Mouse (Mus musculus) kidney, postnatal 0 days (tissue): ENCODE data around the gene Fbln7. TPM values are rescaled to one million over a fixed set of nuclear protein-coding genes. Genes with fewer than 3 reads are reported as not detected.
A peak's percentile ranks its signal among the peaks of the same experiment; 100 is the strongest.

ENCODE experiments used
- ATAC-seq: fragments of 200-750 bp; cut with Nextera tagmentation; replicated peaks from 2 replicates; pipeline ENCODE4 v1.8.0; 2017; ENCODE audit warnings: low read depth, moderate number of reproducible peaks, moderate TSS enrichment, moderate library complexity; ENCODE audit not compliant: low FRiP score
- DNase-seq: peaks from one replicate; pipeline ENCODE4 v3.0.0-alpha.2; 2016; ENCODE audit warnings: low spot score
- H3K27ac ChIP-seq: fragments of 300-500 bp; sonication (generic); 2 replicates; pipeline ENCODE4 v1.5.1; 2014; ENCODE audit warnings: mild to moderate bottlenecking
- H3K27me3 ChIP-seq: fragments of 300-500 bp; sonication (generic); 2 replicates; pipeline ENCODE4 v1.6.1; 2014; ENCODE audit warnings: low read length, mixed read lengths; ENCODE audit not compliant: insufficient read depth
- H3K36me3 ChIP-seq: fragments of 300-500 bp; sonication (generic); 2 replicates; pipeline ENCODE4 v1.6.1; 2014; ENCODE audit warnings: low read length, mixed read lengths; ENCODE audit not compliant: insufficient read depth
- H3K4me1 ChIP-seq: fragments of 300-500 bp; sonication (generic); replicated peaks from 2 replicates; pipeline ENCODE4 v1.6.1; 2014; ENCODE audit warnings: antibody characterized with exemption, low read length, mixed read lengths; ENCODE audit not compliant: insufficient read depth
- H3K4me2 ChIP-seq: fragments of 300-500 bp; sonication (generic); 2 replicates; pipeline ENCODE4 v1.6.1; 2014; ENCODE audit warnings: mild to moderate bottlenecking, low read length, moderate library complexity, mixed read lengths
- H3K4me3 ChIP-seq: fragments of 300-500 bp; sonication (generic); replicated peaks from 2 replicates; pipeline ENCODE4 v1.5.1; 2014; ENCODE audit warnings: low read depth, low read length
- H3K9ac ChIP-seq: fragments of 300-500 bp; sonication (generic); 2 replicates; pipeline ENCODE4 v1.6.1; 2014; ENCODE audit warnings: low read depth, low read length
- H3K9me3 ChIP-seq: fragments of 300-500 bp; sonication (generic); replicated peaks from 2 replicates; pipeline ENCODE4 v1.6.1; 2016; ENCODE audit warnings: low read length, inconsistent platforms, mixed read lengths
- CTCF ChIP-seq: IDR thresholded peaks from 2 replicates; pipeline ENCODE4 v1.5.1; 2016; ENCODE audit warnings: antibody characterized with exemption, low read depth, mild to moderate bottlenecking, moderate library complexity
- WGBS: fragments of 180-500 bp; shearing (Covaris S2); extraction: QIAGEN DNeasy Blood & Tissue Kit; methylation state at CpG from one replicate; pipeline ENCODE4 v1.1.7; 2014; 5-methylcytosine and 5-hydroxymethylcytosine counted together
- polyA plus RNA-seq: library from polyadenylated mRNA; unstranded; fragments of >200 nt; fragmentation: Nextera tagmentation; extraction: Ambion mirVana; gene quantifications from 2 replicates; pipeline ENCODE4 v1.2.1, GENCODE M21; 2015

Gene Fbln7
- polyA plus RNA-seq, 1 experiment from 2014 or later: 8.0 TPM

DNA sequence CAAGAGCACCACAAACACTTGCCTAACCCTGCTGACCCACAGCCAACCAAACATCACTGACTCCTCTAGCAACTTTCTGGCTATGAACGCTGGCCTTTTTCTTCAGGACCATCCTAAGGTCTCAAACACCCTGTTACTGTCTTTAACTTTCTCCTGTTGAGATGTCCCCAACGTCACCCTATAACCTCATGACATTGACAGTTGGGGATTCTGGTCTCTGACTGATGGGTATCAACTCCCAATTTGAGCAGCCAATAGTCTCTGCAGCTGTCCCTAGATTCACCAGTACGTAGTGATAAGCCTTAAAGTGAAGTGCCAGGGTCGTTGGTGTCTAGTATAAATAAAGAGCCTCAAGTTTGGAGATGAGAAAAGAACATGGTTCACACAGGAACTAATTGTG is 52.2 kb downstream of the Fbln7 start:
- Histone ChIP-seq H3K27ac (no peak overlapping the region), H3K4me2 (no peak overlapping the region), H3K9me3 (no peaks in the 10 kb centered on the region), H3K4me1 (no peaks in the 10 kb centered on the region), H3K27me3 (no peaks in the 10 kb centered on the region), H3K36me3 (no peaks in the 10 kb centered on the region), H3K9ac (no peak overlapping the region), H3K4me3 (no peak overlapping the region)
- ATAC-seq (no peak), DNase-seq (no peak)
- WGBS: 79% methylated on average over 4 of the region's 4 CpGs
- TF ChIP-seq CTCF: no peak

DNA sequence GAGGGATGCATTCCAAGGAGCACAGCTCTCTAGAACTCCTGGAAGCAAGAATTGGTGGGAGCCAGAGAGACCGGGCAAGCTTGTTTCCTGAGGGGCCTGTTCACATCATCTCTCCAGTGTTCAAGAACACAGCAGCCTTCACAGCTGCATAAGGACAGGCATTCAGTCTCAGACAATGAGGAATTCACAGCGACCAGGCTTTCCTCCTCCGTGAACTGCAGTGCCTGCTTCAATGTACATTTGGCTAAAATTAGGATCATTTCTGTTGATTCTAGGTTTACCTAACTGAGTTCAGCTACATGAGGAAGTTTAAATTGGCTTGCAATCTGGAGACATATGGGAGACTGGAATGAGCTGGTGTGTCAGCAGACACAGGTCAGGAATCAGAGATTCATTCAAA is 53.7 kb downstream of the Fbln7 start:
- no peak overlapping the region for H3K27ac ChIP-seq
- 69% methylated on average over 3 of the region's 3 CpGs for WGBS
- ATAC-seq (no peak), DNase-seq (no peak)
- no peaks in the 10 kb centered on the region for H3K9me3 ChIP-seq
- no peaks in the 10 kb centered on the region for H3K27me3 ChIP-seq
- H3K4me3 ChIP-seq: no peak overlapping the region
- H3K4me2 ChIP-seq: no peak overlapping the region
- no peak overlapping the region for H3K9ac ChIP-seq
- TF ChIP-seq CTCF: no peak
- H3K4me1 ChIP-seq: no peaks in the 10 kb centered on the region
- H3K36me3 ChIP-seq: no peaks in the 10 kb centered on the region

- Histone ChIP-seq H3K9me3 (no peaks in the 10 kb centered on the region), H3K9ac (no peak overlapping the region), H3K4me1 (no peaks in the 10 kb centered on the region), H3K36me3 (peaks cover 4% of the 10 kb centered on the region; the same call in 1 of the 2 replicates), H3K27me3 (no peaks in the 10 kb centered on the region), H3K27ac (no peak overlapping the region), H3K4me3 (no peak overlapping the region), H3K4me2 (no peak overlapping the region)
- peak; percentile 19 for DNase-seq
- no peak for TF ChIP-seq CTCF
- 63% methylated on average over 4 of the region's 4 CpGs for WGBS
- ATAC-seq: no peak
Observed at GRCm38 (mm10) chr2:128924799-128925198, 62.0 kb downstream of the Fbln7 start.

DNA sequence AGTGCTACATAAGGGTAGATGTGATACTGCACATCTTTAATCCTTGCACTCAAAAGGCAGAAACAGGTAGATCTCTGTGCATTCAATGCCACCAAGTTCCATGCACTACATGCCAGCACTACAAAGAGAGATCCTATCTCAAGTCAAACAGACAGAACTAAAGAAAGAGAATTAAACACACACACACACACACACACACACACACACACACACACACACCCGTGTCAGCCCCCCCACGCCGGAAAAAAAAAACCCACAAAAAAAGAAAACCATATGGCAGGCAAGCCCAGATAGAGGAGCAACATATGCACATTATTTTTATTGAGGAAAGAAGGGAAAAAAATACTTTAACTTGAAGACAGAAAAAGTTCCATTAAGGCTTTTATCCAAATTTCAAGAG is 65.7 kb downstream of the Fbln7 start:
- H3K4me2 ChIP-seq: no peak overlapping the region
- no peak for DNase-seq
- H3K27ac ChIP-seq: no peak overlapping the region
- H3K9me3 ChIP-seq: no peaks in the 10 kb centered on the region
- H3K4me1 ChIP-seq: no peaks in the 10 kb centered on the region
- H3K27me3 ChIP-seq: no peaks in the 10 kb centered on the region
- H3K4me3 ChIP-seq: no peak overlapping the region
- 87% methylated on average over 3 of the region's 3 CpGs for WGBS
- TF ChIP-seq CTCF: no peak
- no peak for ATAC-seq
- no peak overlapping the region for H3K9ac ChIP-seq
- H3K36me3 ChIP-seq: peaks cover 8% of the 10 kb centered on the region; the same call in 1 of the 2 replicates

DNA sequence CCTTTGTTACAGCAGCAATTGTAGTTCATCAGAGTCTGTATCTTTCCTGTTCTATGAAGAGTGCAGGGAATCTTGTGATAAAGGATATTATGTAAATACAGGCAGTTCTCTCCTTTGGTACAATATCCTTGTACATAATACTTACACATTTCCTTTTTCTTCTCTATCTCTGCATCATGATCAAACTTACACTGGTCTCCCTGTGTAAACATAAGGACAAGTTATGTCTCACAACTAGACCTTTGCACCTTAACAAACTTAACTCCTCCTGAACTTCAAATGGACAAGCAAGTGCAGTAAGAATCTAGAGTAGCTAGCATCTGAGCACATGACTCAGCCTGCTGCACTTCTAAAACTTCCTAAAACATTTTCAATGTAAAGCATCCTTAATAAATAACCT is 67.9 kb downstream of the Fbln7 start:
- DNase-seq (no peak), ATAC-seq (no peak)
- no peak for TF ChIP-seq CTCF
- H3K4me1 ChIP-seq: no peaks in the 10 kb centered on the region
- H3K27ac ChIP-seq: no peak overlapping the region
- no peak overlapping the region for H3K4me3 ChIP-seq
- H3K9me3 ChIP-seq: no peaks in the 10 kb centered on the region
- H3K27me3 ChIP-seq: no peaks in the 10 kb centered on the region
- no peak overlapping the region for H3K9ac ChIP-seq
- H3K36me3 ChIP-seq: peaks cover 12% of the 10 kb centered on the region; the same call in 1 of the 2 replicates
- H3K4me2 ChIP-seq: no peak overlapping the region

GRCm38 (mm10) chr2:128936256-128936655 is 73.5 kb downstream of the Fbln7 start:
- no peak for TF ChIP-seq CTCF
- Histone ChIP-seq H3K4me3 (no peak overlapping the region), H3K27me3 (no peaks in the 10 kb centered on the region), H3K4me2 (no peak overlapping the region), H3K27ac (no peak overlapping the region), H3K9ac (no peak overlapping the region), H3K4me1 (no peaks in the 10 kb centered on the region), H3K9me3 (no peaks in the 10 kb centered on the region), H3K36me3 (0 out of 2 replicates have a peak, but pooled peaks cover 3% of the 10 kb centered on the region)
- WGBS: 76% methylated on average over 3 of the region's 3 CpGs
- ATAC-seq: no peak
- DNase-seq: no peak
